Mouse (Mus musculus): Measurements from ENCODE around the gene Sptan1.
"Not testable (repeated sequence)": the region's sequence is repeated elsewhere in the genome, so short reads cannot be mapped to it uniquely, and the experiment has no call there.

The Sptan1 gene

GRCm38 (mm10) chr2:30010840-30011281, 45.5 kb downstream of the Sptan1 start:
- DNase-seq, result no peak

GRCm38 (mm10) chr2:30014326-30014966, 49.1 kb downstream of the Sptan1 start:
- no peak for DNase-seq

- no peak for DNase-seq
Measured at GRCm38 (mm10) chr2:30025454-30025853, 60.1 kb downstream of the Sptan1 start.

- DNase-seq, result no peak
Measured at GRCm38 (mm10) chr2:30026997-30027396, 61.6 kb downstream of the Sptan1 start.

GRCm38 (mm10) chr2:30032244-30032846, 67.0 kb downstream of the Sptan1 start:
- DNase-seq, result peak; percentile 15

GRCm38 (mm10) chr2:30032957-30033356, 67.6 kb downstream of the Sptan1 start:
- DNase-seq, result no peak

- DNase-seq, result no peak
Measured at GRCm38 (mm10) chr2:30037762-30038161, 72.4 kb downstream of the Sptan1 start.

GRCm38 (mm10) chr2:30038370-30038769, 73.0 kb downstream of the Sptan1 start:
- DNase-seq, result no peak

GRCm38 (mm10) chr2:30039687-30040086, 74.3 kb downstream of the Sptan1 start:
- no peak for DNase-seq

- peak; percentile 87 for DNase-seq
Measured at GRCm38 (mm10) chr2:30042445-30042844, 77.1 kb downstream of the Sptan1 start.

GRCm38 (mm10) chr2:30044550-30044949, 79.2 kb downstream of the Sptan1 start:
- DNase-seq, result no peak

- DNase-seq, result no peak
Measured at GRCm38 (mm10) chr2:30047127-30047526, 81.8 kb downstream of the Sptan1 start.

GRCm38 (mm10) chr2:30048101-30048501, 82.7 kb downstream of the Sptan1 start:
- no peak for DNase-seq

GRCm38 (mm10) chr2:30048699-30049388, 83.5 kb downstream of the Sptan1 start, which contains the start of gene Wdr34:
Gene Wdr34 (minus strand): TSS chr2:30048881.
- DNase-seq, result peak; percentile 99

- DNase-seq, result no peak
Measured at GRCm38 (mm10) chr2:30049831-30050230, 84.5 kb downstream of the Sptan1 start.

- peak; percentile 32 for DNase-seq
Measured at GRCm38 (mm10) chr2:30051992-30052761, 86.8 kb downstream of the Sptan1 start.

GRCm38 (mm10) chr2:30055310-30055709, 90.0 kb downstream of the Sptan1 start:
- DNase-seq, result not testable (repeated sequence)

GRCm38 (mm10) chr2:30056736-30057135, 91.4 kb downstream of the Sptan1 start:
- DNase-seq, result no peak

- DNase-seq, result peak; percentile 58
Measured at GRCm38 (mm10) chr2:30057223-30057904, 92.0 kb downstream of the Sptan1 start, which contains the start of gene Set. Gene Set (plus strand): TSS chr2:30057378.

GRCm38 (mm10) chr2:30058418-30058817, 93.1 kb downstream of the Sptan1 start:
- peak; percentile 36 for DNase-seq

- DNase-seq, result peak; percentile 62
Measured at GRCm38 (mm10) chr2:30061215-30062166, 96.1 kb downstream of the Sptan1 start.

All from retina, postnatal 1 day (tissue).